Mouse (Mus musculus) brain, adult 2 months (tissue): ENCODE results near the gene Zfpl1.
"Not testable (repeated sequence)": the region's sequence is repeated elsewhere in the genome, so short reads cannot be mapped to it uniquely, and the experiment has no call there.

ENCODE experiments used
- DNase-seq: peaks from one replicate; pipeline ENCODE4 v3.0.0; 2011; ENCODE audit warnings: low read depth, low spot score

The Zfpl1 gene

GRCm38 (mm10) chr19:6084478-6085248, at the start of gene Zfpl1, which contains the start of gene Cdca5:
Gene Zfpl1, minus strand, starts transcription at chr19:6084956.
Gene Cdca5, plus strand, starts transcription at chr19:6084983.
- peak; percentile 100 for DNase-seq

GRCm38 (mm10) chr19:6133197-6133596, 48.4 kb upstream of the Zfpl1 start:
- DNase-seq, result not testable (repeated sequence)

GRCm38 (mm10) chr19:6132171-6132827, 47.5 kb upstream of the Zfpl1 start:
- peak; percentile 86 for DNase-seq

- DNase-seq, result not testable (repeated sequence)
Observed at GRCm38 (mm10) chr19:6130414-6131128, 45.8 kb upstream of the Zfpl1 start.

- peak; percentile 99 for DNase-seq
Observed at GRCm38 (mm10) chr19:6127760-6128341, 43.1 kb upstream of the Zfpl1 start, which contains the start of gene Snx15. Gene Snx15, minus strand, starts transcription at chr19:6128304.

GRCm38 (mm10) chr19:6126789-6127580, 42.2 kb upstream of the Zfpl1 start:
- DNase-seq, result no peak

- peak; percentile 62 for DNase-seq
Observed at GRCm38 (mm10) chr19:6126289-6126688, 41.5 kb upstream of the Zfpl1 start.

GRCm38 (mm10) chr19:6124898-6125297, 40.1 kb upstream of the Zfpl1 start:
- no peak for DNase-seq

GRCm38 (mm10) chr19:6123330-6123729, 38.6 kb upstream of the Zfpl1 start:
- DNase-seq, result peak; percentile 28

GRCm38 (mm10) chr19:6121761-6122160, 37.0 kb upstream of the Zfpl1 start:
- no peak for DNase-seq

- no peak for DNase-seq
Observed at GRCm38 (mm10) chr19:6118677-6119185, 34.0 kb upstream of the Zfpl1 start.

- DNase-seq, result peak; percentile 98
Observed at GRCm38 (mm10) chr19:6117986-6118676, 33.4 kb upstream of the Zfpl1 start, which contains the start of gene Sac3d1. Gene Sac3d1, minus strand, starts transcription at chr19:6118650.

GRCm38 (mm10) chr19:6117346-6117985, 32.7 kb upstream of the Zfpl1 start:
- peak; percentile 43 for DNase-seq

- DNase-seq, result peak; percentile 69
Observed at GRCm38 (mm10) chr19:6116113-6116850, 31.5 kb upstream of the Zfpl1 start.

GRCm38 (mm10) chr19:6113116-6113515, 28.4 kb upstream of the Zfpl1 start:
- DNase-seq, result no peak

GRCm38 (mm10) chr19:6105586-6105985, 20.8 kb upstream of the Zfpl1 start, which contains the start of gene Naaladl1:
Gene Naaladl1, plus strand, starts transcription at chr19:6105782.
- no peak for DNase-seq

- no peak for DNase-seq
Observed at GRCm38 (mm10) chr19:6104476-6104875, 19.7 kb upstream of the Zfpl1 start.

- no peak for DNase-seq
Observed at GRCm38 (mm10) chr19:6102169-6102853, 17.6 kb upstream of the Zfpl1 start.
